Mouse (Mus musculus): Measurements from ENCODE around the gene Pde4c. TPM values are rescaled to one million over a fixed set of nuclear protein-coding genes. Genes with fewer than 3 reads are reported as not detected.

Gene Pde4c
- total RNA-seq, 2 experiments from 2014 or later: 1.6 to 1.7 TPM

GRCm38 (mm10) chr8:70746676-70747075, 23.2 kb downstream of the Pde4c start:
- intact Hi-C loops (cut with DNase I): no loop called here
- DNase-seq (ENCODE audit: low spot score in 2 of 2): no peak

GRCm38 (mm10) chr8:70747211-70747890, 23.8 kb downstream of the Pde4c start:
- intact Hi-C loops (cut with DNase I): no loop called here
- DNase-seq (ENCODE audit: low spot score in 2 of 2): no peak

GRCm38 (mm10) chr8:70748246-70749096, 25.0 kb downstream of the Pde4c start:
- peak in 1 of 2 experiments; percentile 51 for DNase-seq (ENCODE audit: low spot score in 2 of 2)
- intact Hi-C loops (cut with DNase I): no loop called here

- DNase-seq (ENCODE audit: low spot score in 2 of 2): no peak
- intact Hi-C loops (cut with DNase I): no loop called here
Observed at GRCm38 (mm10) chr8:70749097-70749674, 25.7 kb downstream of the Pde4c start.

GRCm38 (mm10) chr8:70750128-70750680, 26.7 kb downstream of the Pde4c start:
- intact Hi-C loops (cut with DNase I): loop anchor here (5.0 to 10.0 kb wide), 2 partner anchors 138 to 205 kb away; no protein-coding TSS in a partner anchor
- peak in 1 of 2 experiments; percentile 78 for DNase-seq (ENCODE audit: low spot score in 2 of 2)

- peak; percentile 69 to 87 for DNase-seq (ENCODE audit: low spot score in 2 of 2)
Observed at GRCm38 (mm10) chr8:70752000-70752764, 28.7 kb downstream of the Pde4c start.

GRCm38 (mm10) chr8:70753151-70753550, 29.6 kb downstream of the Pde4c start:
- intact Hi-C loops (cut with DNase I): loop anchor here (2.0 to 10.0 kb wide), 3 partner anchors 48 to 208 kb away; no protein-coding TSS in a partner anchor
- DNase-seq (ENCODE audit: low spot score in 2 of 2): peak; percentile 80 to 96

More at GRCm38 (mm10) chr8:70752000-70752764, 28.7 kb downstream of the Pde4c start:
- intact Hi-C loops (cut with DNase I): loop anchor here (1.0 to 10.0 kb wide), 4 partner anchors 32 to 207 kb away; no protein-coding TSS in a partner anchor

GRCm38 (mm10) chr8:70754043-70754870, 30.7 kb downstream of the Pde4c start, which contains the start of gene Rab3a:
Gene Rab3a (plus strand): TSS chr8:70754679.
- intact Hi-C loops (cut with DNase I): loop anchor here (2.0 to 10.0 kb wide), 4 partner anchors 23 to 209 kb away; partner anchors contain the start of genes Jund and Pik3r2
- peak; percentile 96 to 99 for DNase-seq (ENCODE audit: low spot score in 2 of 2)

- intact Hi-C loops (cut with DNase I): loop anchor here (2.0 to 10.0 kb wide), 4 partner anchors 22 to 210 kb away; partner anchors contain the start of genes Jund and Pik3r2
Observed at GRCm38 (mm10) chr8:70754871-70755660, 31.5 kb downstream of the Pde4c start.

GRCm38 (mm10) chr8:70755661-70756475, 32.3 kb downstream of the Pde4c start:
- peak in 1 of 2 experiments; percentile 1 for DNase-seq (ENCODE audit: low spot score in 2 of 2)
- intact Hi-C loops (cut with DNase I): loop anchor here (2.0 to 10.0 kb wide), 3 partner anchors 21 to 211 kb away; partner anchors contain the start of genes Jund and Pik3r2

More at GRCm38 (mm10) chr8:70754871-70755660, 31.5 kb downstream of the Pde4c start:
- peak; percentile 79 to 81 for DNase-seq (ENCODE audit: low spot score in 2 of 2)

GRCm38 (mm10) chr8:70756476-70757040, 33.0 kb downstream of the Pde4c start:
- intact Hi-C loops (cut with DNase I): loop anchor here (10.0 kb wide), 1 partner anchor 212 kb away; no protein-coding TSS in a partner anchor

GRCm38 (mm10) chr8:70757523-70758307, 34.2 kb downstream of the Pde4c start:
- peak in 1 of 2 experiments; percentile 14 for DNase-seq (ENCODE audit: low spot score in 2 of 2)
- intact Hi-C loops (cut with DNase I): loop anchor here (10.0 kb wide), 1 partner anchor 213 kb away; no protein-coding TSS in a partner anchor

More at GRCm38 (mm10) chr8:70756476-70757040, 33.0 kb downstream of the Pde4c start:
- peak; percentile 1 to 6 for DNase-seq (ENCODE audit: low spot score in 2 of 2)

- peak in 1 of 2 experiments; percentile 7 for DNase-seq (ENCODE audit: low spot score in 2 of 2)
- intact Hi-C loops (cut with DNase I): loop anchor here (10.0 kb wide), 1 partner anchor 213 kb away; no protein-coding TSS in a partner anchor
Observed at GRCm38 (mm10) chr8:70758308-70758615, 34.7 kb downstream of the Pde4c start.

- DNase-seq (ENCODE audit: low spot score in 2 of 2): peak in 1 of 2 experiments; percentile 32
- intact Hi-C loops (cut with DNase I): loop anchor here (10.0 kb wide), 1 partner anchor 214 kb away; no protein-coding TSS in a partner anchor
Observed at GRCm38 (mm10) chr8:70758616-70759561, 35.4 kb downstream of the Pde4c start.

All from left cerebral cortex, postnatal 25 days (tissue).